Mouse (Mus musculus) ES-E14 (cell line): ENCODE data around the gene Ccdc62.

Source experiments
- CHD2 ChIP-seq: IDR thresholded peaks from 2 replicates; pipeline ENCODE4 v1.6.1; 2014; ENCODE audit warnings: mild to moderate bottlenecking, low read depth, low read length, inconsistent platforms
- ZC3H11A ChIP-seq: IDR thresholded peaks from 2 replicates; pipeline ENCODE4 v1.6.1; 2012; ENCODE audit warnings: low read depth, mild to moderate bottlenecking, inconsistent platforms, low read length, borderline replicate concordance

- TF ChIP-seq ZC3H11A (no peak), CHD2 (no peak)
Observed at GRCm38 (mm10) chr5:123896395-123896794, 34.1 kb upstream of the Ccdc62 start.
